Mouse (Mus musculus) liver, embryonic 15.5 days (tissue): ENCODE data around the gene Clpsl2. TPM values are rescaled to one million over a fixed set of nuclear protein-coding genes. Genes with fewer than 3 reads are reported as not detected.

Experiments used
- ATAC-seq: fragments of 200-750 bp; cut with Nextera tagmentation; 2 replicates; pipeline ENCODE4 v1.8.0; 2017; ENCODE audit warnings: moderate number of reproducible peaks, mild to moderate bottlenecking, moderate library complexity; ENCODE audit not compliant: insufficient read depth
- H3K27ac ChIP-seq: fragments of 300-500 bp; sonication (generic); replicated peaks from 2 replicates; pipeline ENCODE4 v1.5.1; 2015; ENCODE audit warnings: mild to moderate bottlenecking, inconsistent platforms
- H3K27me3 ChIP-seq: fragments of 300-500 bp; sonication (generic); 2 replicates; pipeline ENCODE4 v1.6.1; 2015; ENCODE audit warnings: mild to moderate bottlenecking, inconsistent platforms
- H3K36me3 ChIP-seq: fragments of 300-500 bp; sonication (generic); replicated peaks from 2 replicates; pipeline ENCODE4 v1.6.1; 2015; ENCODE audit warnings: moderate library complexity, mild to moderate bottlenecking, inconsistent platforms
- H3K4me1 ChIP-seq: fragments of 300-500 bp; sonication (generic); replicated peaks from 2 replicates; pipeline ENCODE4 v1.6.1; 2015; ENCODE audit warnings: inconsistent platforms
- H3K4me2 ChIP-seq: fragments of 300-500 bp; sonication (generic); 2 replicates; pipeline ENCODE4 v1.6.1; 2015; ENCODE audit warnings: moderate library complexity, mild to moderate bottlenecking, inconsistent platforms
- H3K4me3 ChIP-seq: fragments of 300-500 bp; sonication (generic); replicated peaks from 2 replicates; pipeline ENCODE4 v1.5.1; 2015; ENCODE audit warnings: mild to moderate bottlenecking, inconsistent platforms
- H3K9ac ChIP-seq: fragments of 300-500 bp; sonication (generic); 2 replicates; pipeline ENCODE4 v1.6.1; 2015; ENCODE audit warnings: moderate library complexity, mild to moderate bottlenecking, inconsistent platforms
- H3K9me3 ChIP-seq: fragments of 300-500 bp; sonication (generic); replicated peaks from 2 replicates; pipeline ENCODE4 v1.6.1; 2016; ENCODE audit warnings: inconsistent platforms
- WGBS: fragments of 180-500 bp; shearing (Covaris S2); methylation state at CpG from one replicate; pipeline ENCODE4 v1.1.7; 2015; ENCODE audit warnings: mixed read lengths; ENCODE audit not compliant: insufficient replicate concordance; 5-methylcytosine and 5-hydroxymethylcytosine counted together
- polyA plus RNA-seq: library from polyadenylated mRNA; unstranded; fragments of >200 nt; fragmentation: Nextera tagmentation; extraction: Ambion mirVana; gene quantifications from 2 replicates; pipeline ENCODE4 v1.2.1, GENCODE M21; 2015

Clpsl2 gene
- polyA plus RNA-seq: not detected in 2 replicates

GRCm38 (mm10) chr17:28549111-28549510 lies at the start of gene Clpsl2:
Gene Clpsl2, plus strand, starts transcription at chr17:28549411.
- no peak within 1 kb of the TSS for H3K4me2 ChIP-seq
- H3K36me3 ChIP-seq: no peaks in the 10 kb centered on the region
- WGBS: 64% methylated on average over 14 of the region's 14 CpGs
- ATAC-seq: no peak
- H3K9ac ChIP-seq: no peak within 1 kb of the TSS
- no peak within 1 kb of the TSS for H3K4me3 ChIP-seq
- H3K4me1 ChIP-seq: no peaks in the 10 kb centered on the region
- H3K27ac ChIP-seq: no peak within 1 kb of the TSS
- H3K9me3 ChIP-seq: no peaks in the 10 kb centered on the region
- no peaks in the 10 kb centered on the region; the same call in 1 of the 2 replicates for H3K27me3 ChIP-seq

GRCm38 (mm10) chr17:28500465-28500864 lies 48.7 kb upstream of the Clpsl2 start:
- Histone ChIP-seq H3K27ac (no peak overlapping the region), H3K36me3 (no peaks in the 10 kb centered on the region), H3K27me3 (no peaks in the 10 kb centered on the region), H3K9me3 (no peaks in the 10 kb centered on the region), H3K4me2 (no peak overlapping the region), H3K9ac (no peak overlapping the region), H3K4me1 (no peaks in the 10 kb centered on the region), H3K4me3 (no peak overlapping the region)
- ATAC-seq: no peak
- WGBS: 57% methylated on average over 3 of the region's 3 CpGs

GRCm38 (mm10) chr17:28502196-28502821 lies 46.9 kb upstream of the Clpsl2 start:
- H3K9me3 ChIP-seq: no peaks in the 10 kb centered on the region
- H3K4me1 ChIP-seq: no peaks in the 10 kb centered on the region
- no peak overlapping the region for H3K4me2 ChIP-seq
- H3K27ac ChIP-seq: no peak overlapping the region
- H3K4me3 ChIP-seq: no peak overlapping the region
- ATAC-seq: no peak
- WGBS: 24% methylated on average over 7 of the region's 7 CpGs
- H3K36me3 ChIP-seq: no peaks in the 10 kb centered on the region
- no peak overlapping the region for H3K9ac ChIP-seq
- no peaks in the 10 kb centered on the region for H3K27me3 ChIP-seq

GRCm38 (mm10) chr17:28504182-28504581 lies 45.0 kb upstream of the Clpsl2 start:
- no peaks in the 10 kb centered on the region for H3K36me3 ChIP-seq
- 56% methylated on average over 6 of the region's 6 CpGs for WGBS
- no peak for ATAC-seq

GRCm38 (mm10) chr17:28505591-28505990 lies 43.6 kb upstream of the Clpsl2 start:
- no peak overlapping the region for H3K9ac ChIP-seq
- ATAC-seq: no peak
- no peak overlapping the region for H3K4me2 ChIP-seq
- H3K4me3 ChIP-seq: no peak overlapping the region
- H3K27ac ChIP-seq: no peak overlapping the region
- 65% methylated on average over 4 of the region's 4 CpGs for WGBS
- no peaks in the 10 kb centered on the region for H3K9me3 ChIP-seq
- peaks cover 5% of the 10 kb centered on the region for H3K4me1 ChIP-seq
- no peaks in the 10 kb centered on the region for H3K36me3 ChIP-seq
- H3K27me3 ChIP-seq: peaks cover 2% of the 10 kb centered on the region

More at GRCm38 (mm10) chr17:28504182-28504581, 45.0 kb upstream of the Clpsl2 start:
- Histone ChIP-seq H3K9me3 (no peaks in the 10 kb centered on the region), H3K4me1 (no peaks in the 10 kb centered on the region), H3K4me2 (no peak overlapping the region), H3K27me3 (no peaks in the 10 kb centered on the region), H3K27ac (no peak overlapping the region), H3K9ac (no peak overlapping the region), H3K4me3 (no peak overlapping the region)

- peaks cover 8% of the 10 kb centered on the region for H3K27me3 ChIP-seq
- no peak overlapping the region for H3K9ac ChIP-seq
- no peak for ATAC-seq
- 42% methylated on average over 5 of the region's 5 CpGs for whole genome bisulfite sequencing
- H3K4me2 ChIP-seq: no peak overlapping the region
- H3K4me3 ChIP-seq: no peak overlapping the region
- H3K36me3 ChIP-seq: no peaks in the 10 kb centered on the region
- H3K27ac ChIP-seq: no peak overlapping the region
- no peaks in the 10 kb centered on the region for H3K9me3 ChIP-seq
- H3K4me1 ChIP-seq: peaks cover 10% of the 10 kb centered on the region
These were observed 42.3 kb upstream of the Clpsl2 start for GRCm38 (mm10) chr17:28506895-28507294.

GRCm38 (mm10) chr17:28507496-28507895 lies 41.7 kb upstream of the Clpsl2 start:
- H3K27me3 ChIP-seq: peaks cover 8% of the 10 kb centered on the region

GRCm38 (mm10) chr17:28510445-28511342 lies 38.5 kb upstream of the Clpsl2 start:
- no peak overlapping the region for H3K4me3 ChIP-seq
- no peak overlapping the region for H3K9ac ChIP-seq
- H3K4me2 ChIP-seq: peak overlapping the region; percentile 41; the same call in 1 of the 2 replicates
- H3K27me3 ChIP-seq: peaks cover 13% of the 10 kb centered on the region
- no peaks in the 10 kb centered on the region for H3K36me3 ChIP-seq
- 5% methylated on average over 28 of the region's 28 CpGs for WGBS
- H3K4me1 ChIP-seq: peaks cover 33% of the 10 kb centered on the region
- ATAC-seq: no peak
- H3K9me3 ChIP-seq: no peaks in the 10 kb centered on the region
- no peak overlapping the region for H3K27ac ChIP-seq

More at GRCm38 (mm10) chr17:28507496-28507895, 41.7 kb upstream of the Clpsl2 start:
- Histone ChIP-seq H3K27ac (no peak overlapping the region), H3K4me3 (no peak overlapping the region), H3K36me3 (no peaks in the 10 kb centered on the region), H3K9ac (no peak overlapping the region), H3K9me3 (no peaks in the 10 kb centered on the region), H3K4me1 (peaks cover 16% of the 10 kb centered on the region), H3K4me2 (no peak overlapping the region)
- 10% methylated on average over 5 of the region's 5 CpGs for WGBS
- no peak for ATAC-seq

- peaks cover 24% of the 10 kb centered on the region for H3K27me3 ChIP-seq
- H3K9me3 ChIP-seq: no peaks in the 10 kb centered on the region
- H3K36me3 ChIP-seq: no peaks in the 10 kb centered on the region
- 19% methylated on average over 9 of the region's 9 CpGs for WGBS
- H3K4me2 ChIP-seq: no peak overlapping the region
- H3K9ac ChIP-seq: no peak overlapping the region
- no peak for ATAC-seq
- H3K27ac ChIP-seq: peak overlapping the region; percentile 66
- H3K4me3 ChIP-seq: no peak overlapping the region
- H3K4me1 ChIP-seq: peaks cover 37% of the 10 kb centered on the region
These were observed 37.3 kb upstream of the Clpsl2 start for GRCm38 (mm10) chr17:28511616-28512541.

- H3K36me3 ChIP-seq: no peaks in the 10 kb centered on the region
- H3K4me1 ChIP-seq: peaks cover 41% of the 10 kb centered on the region
- no peak overlapping the region for H3K4me2 ChIP-seq
- no peaks in the 10 kb centered on the region for H3K9me3 ChIP-seq
- H3K9ac ChIP-seq: no peak overlapping the region
- peak; percentile 60 for ATAC-seq
- H3K27me3 ChIP-seq: peaks cover 32% of the 10 kb centered on the region
- 59% methylated on average over 6 of the region's 6 CpGs for WGBS
- no peak overlapping the region for H3K4me3 ChIP-seq
- peak overlapping the region; percentile 66 for H3K27ac ChIP-seq
These were observed 36.5 kb upstream of the Clpsl2 start for GRCm38 (mm10) chr17:28512696-28513095.
